Mouse (Mus musculus): ENCODE data around the gene Atf7ip. TPM values are rescaled to one million over a fixed set of nuclear protein-coding genes. Genes with fewer than 3 reads are reported as not detected.

The Atf7ip gene
- total RNA-seq, 2 experiments from 2014 or later, result 105 to 131 TPM

- DNase-seq (ENCODE audit: extremely low spot score in 1 of 2, low spot score in 1 of 2), result no peak
Measured at GRCm38 (mm10) chr6:136484093-136484492, 21.9 kb upstream of the Atf7ip start.

DNA sequence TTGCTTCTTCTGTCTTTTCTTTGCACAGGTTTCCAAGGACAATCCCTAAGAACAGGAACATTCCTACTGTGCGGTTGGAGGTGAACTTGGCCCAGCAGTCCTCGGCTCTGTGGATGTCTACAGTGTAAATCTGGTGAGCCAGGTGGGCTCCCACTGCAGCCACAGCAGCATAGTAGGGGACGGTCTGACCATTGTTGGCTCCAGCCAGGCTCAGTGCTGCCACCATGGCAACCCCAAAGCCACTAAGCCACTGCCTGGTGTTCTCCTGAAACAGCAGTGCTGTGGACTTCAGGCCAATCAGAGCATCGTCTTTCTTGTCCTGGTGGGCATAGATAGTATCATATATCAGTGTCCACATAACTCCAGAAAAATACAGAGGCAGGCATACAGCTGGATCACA is 19.8 kb upstream of the Atf7ip start:
- no peak for DNase-seq (ENCODE audit: extremely low spot score in 1 of 2, low spot score in 1 of 2)

DNA sequence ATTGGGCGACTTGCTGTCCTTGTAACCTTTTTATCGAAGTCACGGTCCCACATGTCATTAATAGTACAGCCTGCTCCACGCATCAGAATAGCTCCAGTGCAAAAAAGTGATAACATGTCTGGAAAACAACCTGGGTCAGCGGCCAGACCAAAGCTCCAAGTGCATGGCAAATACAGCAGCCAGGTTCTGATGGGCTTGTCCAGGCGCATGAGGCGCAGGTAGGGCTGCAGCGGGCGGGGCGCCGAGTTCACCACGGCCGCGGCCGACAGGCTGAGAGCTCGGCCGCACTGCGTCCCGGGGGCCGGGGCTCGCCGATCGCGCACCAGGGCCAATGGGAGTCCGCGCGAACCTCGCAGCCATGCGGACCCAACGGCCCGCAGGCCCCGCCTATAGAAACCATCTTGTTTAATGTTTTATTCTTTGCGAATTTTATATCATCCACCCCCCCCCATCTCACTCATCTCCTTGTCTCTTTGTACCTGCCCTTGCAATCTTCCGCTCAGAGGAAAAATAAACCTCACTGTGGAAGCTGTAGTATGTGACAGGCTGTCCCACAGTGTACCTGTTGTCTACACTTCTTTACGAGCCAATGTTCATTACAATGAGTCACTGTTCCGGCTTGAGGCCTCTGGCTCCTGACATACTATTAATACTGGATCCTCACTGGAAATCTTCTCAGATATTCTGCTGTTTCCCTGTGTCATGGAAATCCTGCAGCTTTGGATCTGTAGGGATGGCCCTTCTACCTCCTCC is 19.0 kb upstream of the Atf7ip start:
- DNase-seq (ENCODE audit: extremely low spot score in 1 of 2, low spot score in 1 of 2), result no peak

GRCm38 (mm10) chr6:136487554-136487950 is 18.4 kb upstream of the Atf7ip start:
- DNase-seq (ENCODE audit: extremely low spot score in 1 of 2, low spot score in 1 of 2), result no peak

DNA sequence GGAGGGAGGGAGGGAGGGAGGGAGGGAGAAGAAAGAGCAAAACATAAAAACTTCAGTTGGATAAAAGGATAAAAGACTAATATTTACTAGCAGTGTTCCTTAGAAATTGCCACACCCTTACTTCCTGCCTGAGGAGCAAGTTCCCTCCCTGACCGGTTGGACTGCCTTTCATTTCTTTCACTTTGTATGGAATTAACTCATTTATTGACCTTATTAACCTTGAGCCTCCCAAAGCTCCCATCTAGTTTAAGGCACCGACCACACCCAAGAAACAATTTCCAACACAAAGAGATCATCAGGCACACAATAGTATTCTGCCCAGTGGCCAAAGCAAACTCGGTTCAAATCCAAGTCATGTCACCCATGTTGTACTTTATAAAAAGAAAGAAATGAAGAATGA is 16.1 kb upstream of the Atf7ip start:
- DNase-seq (ENCODE audit: extremely low spot score in 1 of 2, low spot score in 1 of 2), result no peak

DNA sequence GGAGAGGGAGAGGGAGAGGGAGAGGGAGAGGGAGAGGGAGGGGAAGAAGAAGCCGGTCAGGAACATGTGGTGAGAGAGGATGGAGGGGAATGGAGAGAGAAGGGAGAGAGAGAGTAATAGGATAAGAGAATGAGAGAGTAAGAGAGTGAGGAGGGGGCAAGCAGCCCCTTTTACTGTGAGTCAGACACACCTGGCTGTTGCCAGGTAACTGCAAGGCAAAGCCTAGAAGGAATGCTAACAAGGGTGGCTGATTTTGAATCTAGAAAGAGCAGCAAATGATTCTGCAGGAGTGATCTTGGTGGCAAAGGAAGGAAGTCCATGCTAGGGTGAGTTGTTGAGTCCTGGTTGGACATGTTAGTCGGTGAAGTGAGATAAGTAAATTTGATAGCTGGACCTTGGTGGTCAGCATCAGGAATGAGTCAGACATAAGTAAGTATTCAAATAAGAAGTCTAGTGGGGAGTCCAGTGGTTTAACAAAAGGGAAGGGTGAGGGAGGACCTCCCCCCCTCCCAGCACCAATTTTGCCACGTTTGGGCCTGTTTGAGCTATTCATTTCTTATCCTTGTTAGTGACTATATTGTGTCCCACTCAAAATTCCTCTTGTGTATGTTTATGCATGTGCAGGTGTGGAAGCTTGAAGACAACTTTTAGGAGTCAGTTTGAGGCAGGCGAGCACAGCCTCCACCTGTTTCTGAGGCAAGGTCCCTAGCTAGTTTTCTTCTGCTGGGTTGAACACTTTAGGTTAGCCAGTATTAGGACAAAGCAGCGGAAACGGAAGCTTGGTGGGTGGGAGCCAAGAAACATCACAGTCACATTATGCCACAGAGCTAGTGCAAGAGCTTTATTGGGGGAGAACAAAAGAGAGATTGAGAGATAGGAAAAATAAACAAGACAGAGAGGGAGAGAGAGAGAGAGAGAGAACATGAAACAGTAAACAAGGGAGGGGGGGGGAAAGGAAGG is 15.2 kb upstream of the Atf7ip start:
- no peak for DNase-seq (ENCODE audit: extremely low spot score in 1 of 2, low spot score in 1 of 2)

GRCm38 (mm10) chr6:136491631-136492030 is 14.3 kb upstream of the Atf7ip start:
- no peak for DNase-seq (ENCODE audit: extremely low spot score in 1 of 2, low spot score in 1 of 2)

DNA sequence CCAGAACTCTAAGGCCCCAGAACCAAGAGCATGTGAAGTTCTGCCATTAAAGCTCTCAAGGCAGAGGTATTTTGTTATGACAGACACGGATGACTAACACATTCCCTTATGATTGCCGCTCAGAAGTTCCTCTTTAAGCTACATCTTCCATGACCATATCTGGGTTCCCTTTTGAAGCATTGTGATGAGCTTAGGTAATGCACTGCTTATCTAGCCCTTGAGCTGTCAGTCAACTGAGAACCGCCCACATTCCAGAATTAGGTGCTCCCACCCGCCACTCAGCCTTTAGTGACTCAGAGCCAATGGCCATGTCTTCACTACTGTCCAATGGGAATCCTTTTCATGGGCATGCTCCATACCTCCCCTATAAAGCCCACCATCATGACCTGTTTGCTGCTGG is 13.7 kb upstream of the Atf7ip start:
- DNase-seq (ENCODE audit: extremely low spot score in 1 of 2, low spot score in 1 of 2), result no peak

DNA sequence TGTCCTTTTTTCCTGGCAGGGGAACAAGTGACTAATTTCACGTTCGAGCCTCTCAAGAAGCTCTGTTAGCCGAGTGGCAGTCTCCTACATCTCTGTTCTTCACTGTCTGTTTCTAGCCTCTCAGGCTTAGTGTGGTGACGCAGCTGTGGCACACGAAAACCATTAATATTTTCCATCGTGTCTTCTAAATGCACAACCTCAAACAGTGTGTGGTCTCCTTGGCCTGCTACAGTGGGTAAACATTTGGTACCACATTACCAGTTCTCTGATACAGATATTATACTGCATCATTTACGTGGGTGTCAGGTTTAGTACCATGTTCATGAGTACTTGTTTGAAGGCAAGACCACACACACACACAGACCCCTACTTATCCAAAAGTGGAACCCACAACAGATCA is 12.5 kb upstream of the Atf7ip start:
- DNase-seq (ENCODE audit: extremely low spot score in 1 of 2, low spot score in 1 of 2), result no peak

DNA sequence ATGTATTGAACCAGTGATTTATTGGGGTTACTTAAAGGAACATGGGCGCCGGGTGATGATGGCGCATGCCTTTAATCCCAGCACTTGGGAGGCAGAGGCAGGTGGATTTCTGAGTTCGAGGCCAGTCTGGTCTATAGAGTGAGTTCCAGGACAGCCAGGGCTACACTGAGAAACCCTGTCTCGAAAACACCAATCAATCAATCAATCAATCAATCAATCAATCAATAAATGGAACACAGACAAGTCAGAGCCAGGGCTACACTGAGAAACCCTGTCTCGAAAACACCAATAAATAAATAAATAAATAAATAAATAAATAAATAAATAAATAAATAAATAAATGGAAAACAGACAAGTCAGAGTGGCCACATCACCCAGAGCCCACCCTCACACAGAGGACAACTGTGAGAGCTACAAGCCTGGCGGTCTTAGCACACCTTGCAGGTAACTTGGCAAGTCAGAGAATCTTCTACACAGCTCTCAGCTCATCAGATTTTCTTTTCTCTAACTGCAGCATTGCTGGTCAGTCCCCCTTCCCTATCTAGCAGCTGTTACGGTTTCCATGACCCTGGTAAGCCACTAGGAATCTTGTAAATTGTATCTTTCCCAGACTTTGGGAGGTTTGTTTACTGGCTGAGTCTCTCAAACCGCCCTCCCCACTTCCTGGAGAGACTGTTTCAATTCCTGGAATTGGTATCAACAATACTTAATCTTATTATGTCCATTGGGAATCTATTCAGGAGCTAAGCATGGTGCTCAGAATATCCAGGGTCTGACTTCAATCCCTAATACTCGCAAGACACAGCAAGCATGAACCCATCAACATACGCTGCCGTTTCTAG is 11.8 kb upstream of the Atf7ip start:
- DNase-seq (ENCODE audit: extremely low spot score in 1 of 2, low spot score in 1 of 2), result no peak

DNA sequence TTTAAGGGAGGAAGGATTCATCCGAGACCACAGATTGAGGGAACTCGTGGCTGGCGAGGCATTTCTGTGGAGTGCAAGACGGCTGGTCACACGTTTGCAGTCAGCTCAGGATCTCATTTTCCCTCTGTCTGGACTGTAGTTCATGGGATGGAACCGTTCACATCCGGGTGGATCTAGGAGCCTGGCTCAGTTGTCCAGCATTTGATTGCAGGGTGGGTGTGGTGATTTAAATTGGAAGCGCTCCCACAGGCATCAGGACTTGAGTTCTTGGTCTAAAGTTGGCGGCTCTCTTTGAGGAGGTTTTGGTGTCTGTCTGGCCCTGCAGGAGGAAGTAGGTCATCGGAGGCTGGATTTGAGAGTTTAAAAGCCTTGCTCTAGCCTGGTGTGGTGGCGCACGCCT is 10.9 kb upstream of the Atf7ip start:
- DNase-seq (ENCODE audit: extremely low spot score in 1 of 2, low spot score in 1 of 2), result no peak

- no peak for DNase-seq (ENCODE audit: extremely low spot score in 1 of 2, low spot score in 1 of 2)
Measured at GRCm38 (mm10) chr6:136497744-136498143, 8.2 kb upstream of the Atf7ip start.

DNA sequence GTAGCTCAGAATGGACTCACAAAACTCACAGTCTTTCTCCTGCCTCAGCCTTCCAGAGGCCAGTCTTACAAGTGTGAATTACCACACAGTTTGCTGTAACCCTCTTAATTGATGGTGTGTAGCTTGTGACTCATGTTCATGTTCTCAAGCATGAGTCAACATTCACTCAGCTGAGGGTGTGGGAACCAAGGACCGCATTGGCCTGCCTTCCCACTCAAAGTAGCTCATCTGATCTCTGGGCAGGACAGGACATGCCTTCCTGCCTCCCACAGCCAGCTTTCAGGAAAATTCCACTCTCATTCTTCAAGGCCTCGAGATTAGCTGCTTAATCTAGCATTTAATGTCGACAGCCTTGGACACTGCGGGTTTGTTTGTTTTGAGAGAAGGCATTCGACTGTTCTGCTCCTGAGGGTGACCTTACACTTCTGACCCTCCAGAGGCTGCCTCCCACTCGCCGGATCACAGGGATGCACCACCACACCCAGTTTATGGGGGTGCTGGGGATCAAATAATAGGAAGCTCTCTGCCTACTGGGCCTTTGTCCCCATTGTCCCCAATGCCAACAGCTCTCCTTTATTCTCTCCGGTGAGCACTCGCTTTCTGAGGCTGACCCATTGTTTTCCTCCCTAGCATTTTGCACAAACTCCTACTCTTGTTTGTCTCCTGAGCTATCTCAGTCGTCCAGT is 6.5 kb upstream of the Atf7ip start:
- no peak for DNase-seq (ENCODE audit: extremely low spot score in 1 of 2, low spot score in 1 of 2)

- DNase-seq (ENCODE audit: extremely low spot score in 1 of 2, low spot score in 1 of 2), result no peak
Measured at GRCm38 (mm10) chr6:136508652-136509051, 2.7 kb downstream of the Atf7ip start.

- DNase-seq (ENCODE audit: extremely low spot score in 1 of 2, low spot score in 1 of 2), result no peak
Measured at GRCm38 (mm10) chr6:136510945-136511344, 5.0 kb downstream of the Atf7ip start.

- DNase-seq (ENCODE audit: extremely low spot score in 1 of 2, low spot score in 1 of 2), result no peak
Measured at GRCm38 (mm10) chr6:136512351-136512750, 6.4 kb downstream of the Atf7ip start.

DNA sequence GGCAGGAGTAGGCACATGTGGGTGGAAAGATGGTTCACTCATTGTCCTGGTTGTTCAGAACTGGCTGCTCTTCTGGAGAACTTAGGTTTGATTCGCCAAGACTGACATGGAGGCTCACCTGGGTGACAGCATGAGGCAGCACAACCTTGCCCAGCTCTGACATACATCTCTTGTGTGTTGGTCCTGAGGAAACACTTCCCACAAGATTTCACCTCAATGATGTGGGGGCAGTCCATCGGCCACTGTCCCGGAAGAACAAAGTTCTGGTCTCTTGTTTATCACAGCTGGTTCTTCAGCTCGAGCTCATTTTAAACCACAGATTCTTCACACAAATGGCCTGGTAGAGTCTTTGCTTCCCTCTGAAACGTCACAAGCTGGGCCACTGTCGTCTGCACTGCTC is 10.7 kb downstream of the Atf7ip start:
- no peak for DNase-seq (ENCODE audit: extremely low spot score in 1 of 2, low spot score in 1 of 2)

- no peak for DNase-seq (ENCODE audit: extremely low spot score in 1 of 2, low spot score in 1 of 2)
Measured at GRCm38 (mm10) chr6:136517221-136517620, 11.3 kb downstream of the Atf7ip start.

DNA sequence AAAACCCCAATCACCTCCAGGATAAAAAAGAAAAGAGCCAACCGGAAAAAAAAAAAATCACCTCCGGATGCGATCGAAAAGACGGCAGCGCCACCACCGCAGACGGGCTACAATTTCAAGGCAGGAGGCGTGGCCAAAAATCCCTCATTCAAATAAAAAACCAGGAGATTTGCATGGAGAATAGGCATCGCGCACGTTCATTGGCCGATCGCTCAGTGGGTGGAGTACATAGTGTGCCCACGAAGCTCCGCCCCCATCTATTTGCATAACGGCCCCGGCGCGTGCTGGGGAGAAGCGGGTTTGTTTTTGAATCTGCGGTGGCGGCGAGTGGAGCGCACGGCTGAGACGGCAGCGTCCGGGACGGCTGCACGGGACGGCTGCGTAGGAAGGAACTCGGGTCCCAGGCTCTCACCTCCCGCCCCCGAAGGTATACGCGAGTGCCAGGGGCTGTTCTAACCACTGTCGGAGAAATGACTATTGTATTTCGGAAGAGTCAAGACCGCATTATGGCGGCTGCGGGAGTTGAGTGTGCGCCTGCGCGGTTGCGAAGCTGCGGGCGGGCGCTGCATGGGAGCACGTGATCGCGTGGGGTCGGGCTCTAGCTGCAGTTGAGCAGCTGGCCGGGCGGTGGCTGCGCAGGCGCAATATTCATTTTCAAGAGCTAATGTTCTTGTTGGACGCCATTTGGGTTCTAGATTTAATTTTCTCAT is 12.7 kb downstream of the Atf7ip start:
- DNase-seq (ENCODE audit: extremely low spot score in 1 of 2, low spot score in 1 of 2), result peak; percentile 83 to 91

DNA sequence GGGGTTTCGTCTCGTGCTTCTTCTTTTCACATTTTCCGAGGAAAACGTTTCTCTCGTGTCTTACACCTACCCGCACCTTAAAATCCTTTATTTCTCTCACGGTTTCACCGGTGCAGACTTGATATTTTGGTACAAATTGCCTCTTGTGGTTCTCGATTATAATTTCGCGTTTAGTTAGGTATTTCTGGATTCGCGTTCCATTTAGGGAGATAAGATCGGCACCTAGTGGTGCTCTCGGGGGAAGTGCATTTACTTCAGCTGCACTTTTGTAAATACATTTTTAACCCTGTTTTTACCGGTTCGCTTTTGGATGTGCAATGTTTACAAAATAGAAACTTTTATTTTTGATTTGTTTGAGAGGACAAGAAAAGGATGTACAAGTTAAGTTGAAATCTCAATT is 13.3 kb downstream of the Atf7ip start:
- DNase-seq (ENCODE audit: extremely low spot score in 1 of 2, low spot score in 1 of 2), result no peak

All from layer of hippocampus, postnatal 25 days (tissue).